Mouse (Mus musculus) CH12.LX (cell line): ENCODE data around the gene Tmem120a.

Experiments
- CTCF ChIP-seq, 2 experiments: IDR thresholded peaks in 1 of 2; conservative IDR thresholded peaks in 1 of 2; 2 replicates each; pipeline ENCODE4 v1.5.1; 2011 to 2012; ENCODE audit warnings: low read depth in 2 of 2, low read length in 2 of 2, improper control_type of control experiment in 1 of 2, inconsistent platforms in 1 of 2, mild to moderate bottlenecking in 1 of 2, moderate library complexity in 1 of 2
- EP300 ChIP-seq: IDR thresholded peaks from 2 replicates; pipeline ENCODE4 v1.6.1; 2011; ENCODE audit warnings: low read length, improper control_type of control experiment
- POLR2A ChIP-seq: IDR thresholded peaks from 2 replicates; pipeline ENCODE4 v1.6.1; 2011; ENCODE audit warnings: low read depth, mild to moderate bottlenecking, improper control_type of control experiment, low read length

DNA sequence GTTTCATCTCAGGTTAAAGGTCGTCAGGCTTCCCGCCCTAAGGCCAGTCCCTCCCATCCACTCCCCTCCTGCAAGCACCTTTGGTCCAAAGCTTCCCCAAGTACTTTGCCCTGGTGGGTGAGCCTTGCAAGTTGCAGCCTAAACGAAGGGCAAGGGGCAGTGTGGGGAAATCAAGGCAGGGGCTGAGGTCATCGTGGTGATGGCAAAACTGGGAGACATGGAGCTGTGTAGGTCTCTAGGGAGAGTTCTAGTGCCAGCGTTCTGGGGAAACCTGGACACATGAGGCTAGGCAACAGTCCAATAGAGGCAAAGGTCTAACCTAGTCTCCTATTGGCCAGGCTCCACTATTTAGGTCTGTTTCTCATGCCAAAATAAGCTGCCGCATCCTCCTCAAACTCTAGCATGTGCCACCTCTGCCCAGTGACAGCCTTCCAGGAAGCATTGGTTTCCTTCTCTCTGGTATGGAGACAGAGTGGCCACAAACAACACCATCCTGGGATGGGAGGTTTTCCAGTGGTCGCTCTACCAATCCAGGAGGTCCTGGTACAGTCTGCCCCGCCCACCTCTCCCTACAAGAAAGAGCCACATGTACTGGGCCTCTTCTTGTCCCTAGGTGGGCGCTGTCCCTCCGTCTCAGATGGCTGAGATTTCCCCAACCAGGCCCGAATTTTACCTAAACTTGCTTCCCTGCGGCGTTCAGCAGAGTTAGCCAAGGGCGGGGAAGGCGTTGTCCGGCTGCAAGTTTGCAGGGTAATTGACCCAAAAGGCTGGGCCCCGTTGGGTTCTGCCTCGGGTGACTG is 1.1 kb downstream of the Tmem120a start:
- TF ChIP-seq EP300 (no peak), CTCF (conservative IDR thresholded peaks at IDR 0.05 in 1 of 2, IDR thresholded peaks at IDR 0.05 in 1 of 2; ENCODE audit: low read depth in 2 of 2, low read length in 2 of 2) (no peak), POLR2A (no peak)
